Mouse (Mus musculus) myocyte (in vitro differentiated cells): ENCODE measurements around the gene Slfnl1.

Experiments
- CEBPB ChIP-seq: IDR thresholded peaks from 2 replicates; pipeline ENCODE4 v1.6.1; 2011; ENCODE audit warnings: mild to moderate bottlenecking, moderate library complexity; ENCODE audit not compliant: poor library complexity, insufficient read depth, severe bottlenecking
- E2F4 ChIP-seq: IDR thresholded peaks from one replicate; pipeline ENCODE4 v1.6.1; 2011; ENCODE audit warnings: mild to moderate bottlenecking, control low read depth, moderate library complexity; ENCODE audit not compliant: insufficient read depth
- MAX ChIP-seq: IDR thresholded peaks from one replicate; pipeline ENCODE4 v1.6.1; 2011; ENCODE audit warnings: low read depth, mild to moderate bottlenecking, control low read depth
- MYOD1 ChIP-seq, 3 experiments: IDR thresholded peaks; one replicate each; pipeline ENCODE4 v1.6.1; 2011; ENCODE audit warnings: control low read depth in 2 of 3, low read depth in 2 of 3, mild to moderate bottlenecking in 2 of 3, moderate library complexity in 1 of 3; ENCODE audit not compliant: insufficient read length in 2 of 3, control insufficient read depth in 1 of 3
- MYOG ChIP-seq, 3 experiments: IDR thresholded peaks; one replicate each; pipeline ENCODE4 v1.6.1; 2011; ENCODE audit warnings: control low read depth in 2 of 3, low read depth in 2 of 3, mild to moderate bottlenecking in 2 of 3; ENCODE audit not compliant: insufficient read length in 2 of 3, control insufficient read depth in 1 of 3, insufficient read depth in 1 of 3
- POLR2A ChIP-seq: IDR thresholded peaks from one replicate; pipeline ENCODE4 v1.6.1; 2011; ENCODE audit warnings: low read depth, mild to moderate bottlenecking, control low read depth, moderate library complexity; ENCODE audit not compliant: insufficient read length
- POLR2AphosphoS2 ChIP-seq: IDR thresholded peaks from one replicate; pipeline ENCODE4 v1.6.1; 2011; ENCODE audit warnings: low read depth, control low read depth; ENCODE audit not compliant: insufficient read length
- REST ChIP-seq: IDR thresholded peaks from one replicate; pipeline ENCODE4 v1.6.1; 2011; ENCODE audit warnings: mild to moderate bottlenecking, control low read depth, moderate library complexity; ENCODE audit not compliant: insufficient read depth, insufficient read length
- SRF ChIP-seq: IDR thresholded peaks from one replicate; pipeline ENCODE4 v1.6.1; 2011; ENCODE audit warnings: low read depth; ENCODE audit not compliant: control insufficient read depth, insufficient read length
- TCF12 ChIP-seq: IDR thresholded peaks from one replicate; pipeline ENCODE4 v1.6.1; 2011; ENCODE audit warnings: mild to moderate bottlenecking, control low read depth; ENCODE audit not compliant: poor library complexity, insufficient read depth, severe bottlenecking
- USF1 ChIP-seq: IDR thresholded peaks from one replicate; pipeline ENCODE4 v1.6.1; 2011; ENCODE audit warnings: low read depth, mild to moderate bottlenecking, control low read depth, moderate library complexity

DNA sequence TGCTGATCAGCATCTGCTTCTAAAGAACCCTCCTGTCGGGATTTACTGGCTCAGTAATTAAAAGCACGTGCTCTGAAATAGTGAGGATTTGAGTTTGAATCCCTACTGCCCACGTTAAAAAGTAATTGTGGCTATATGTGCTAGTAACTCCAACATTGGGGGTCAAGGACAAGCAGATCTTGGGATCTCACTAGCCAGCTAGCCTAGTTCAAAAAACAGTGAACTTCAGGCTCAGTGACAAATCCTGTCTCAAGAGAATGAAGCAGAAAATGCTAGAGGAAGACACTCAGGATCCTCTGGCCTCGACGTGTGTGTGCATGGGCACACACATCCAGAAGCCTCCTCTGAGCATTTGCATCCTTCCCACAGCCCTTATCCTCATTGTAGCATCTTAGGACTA is 10.3 kb upstream of the Slfnl1 start:
- no peak for TF ChIP-seq POLR2A
- no peak for TF ChIP-seq USF1
- no peak for TF ChIP-seq CEBPB
- no peak for TF ChIP-seq MAX
- no peak for TF ChIP-seq POLR2AphosphoS2
- no peak for TF ChIP-seq TCF12
- no peak for TF ChIP-seq MYOD1 (IDR thresholded peaks at IDR 0.05; ENCODE audit: control insufficient read depth in 1 of 3, insufficient read length in 2 of 3, low read depth in 2 of 3)
- TF ChIP-seq SRF = no peak
- no peak for TF ChIP-seq REST
- no peak for TF ChIP-seq E2F4
- TF ChIP-seq MYOG (IDR thresholded peaks at IDR 0.05; ENCODE audit: control insufficient read depth in 1 of 3, insufficient read depth in 1 of 3, insufficient read length in 2 of 3, low read depth in 2 of 3) = no peak
